Mouse (Mus musculus) ES-E14 (cell line): Measurements from ENCODE around the gene Prr7. TPM values are rescaled to one million over a fixed set of nuclear protein-coding genes. Genes with fewer than 3 reads are reported as not detected.
"Not testable (repeated sequence)": the region's sequence is repeated elsewhere in the genome, so short reads cannot be mapped to it uniquely, and the experiment has no call there.

Experiments
- DNase-seq: peaks from one replicate; pipeline ENCODE4 v3.0.0-alpha.2; 2013; ENCODE audit warnings: low read depth, low spot score
- H3K27ac ChIP-seq: 2 replicates; pipeline ENCODE4 v1.5.1; 2012; ENCODE audit warnings: low read depth, mild to moderate bottlenecking, low read length, moderate library complexity, mixed read lengths; ENCODE audit not compliant: poor library complexity, insufficient read depth, severe bottlenecking
- H3K36me3 ChIP-seq: 2 replicates; pipeline ENCODE4 v1.6.1; 2012; ENCODE audit warnings: mild to moderate bottlenecking, low read length, moderate library complexity, mixed read lengths; ENCODE audit not compliant: control insufficient read depth, poor library complexity, insufficient read depth, severe bottlenecking
- H3K4me1 ChIP-seq, 2 experiments: fragments of 150-350 bp in 1 of 2; sonication (generic) in 1 of 2; 2 replicates each; pipeline ENCODE4 v1.6.1; 2012; ENCODE audit warnings: low read length in 2 of 2, mild to moderate bottlenecking in 1 of 2, mixed read lengths in 1 of 2; ENCODE audit not compliant: control insufficient read depth in 2 of 2, insufficient read depth in 2 of 2, poor library complexity in 1 of 2
- H3K4me3 ChIP-seq, 2 experiments: fragments of 150-350 bp in 1 of 2; sonication (generic) in 1 of 2; 2 replicates each; pipeline ENCODE4 v1.5.1; 2012; ENCODE audit warnings: low read length in 2 of 2, low read depth in 1 of 2, mild to moderate bottlenecking in 1 of 2, mixed read lengths in 1 of 2; ENCODE audit not compliant: insufficient read depth in 1 of 2, poor library complexity in 1 of 2, severe bottlenecking in 1 of 2
- H3K9ac ChIP-seq: 2 replicates; pipeline ENCODE4 v1.6.1; 2012; ENCODE audit warnings: low read depth, mild to moderate bottlenecking, low read length, mixed read lengths; ENCODE audit not compliant: poor library complexity, insufficient read depth, severe bottlenecking
- H3K9me3 ChIP-seq: fragments of 150-350 bp; sonication (generic); 2 replicates; pipeline ENCODE4 v1.6.1; 2012; ENCODE audit warnings: low read depth, mild to moderate bottlenecking, low read length; ENCODE audit not compliant: control insufficient read depth, insufficient read depth
- CHD2 ChIP-seq: IDR thresholded peaks from 2 replicates; pipeline ENCODE4 v1.6.1; 2014; ENCODE audit warnings: mild to moderate bottlenecking, low read depth, low read length, inconsistent platforms
- HCFC1 ChIP-seq: IDR thresholded peaks from 2 replicates; pipeline ENCODE4 v1.6.1; 2012; ENCODE audit warnings: low read length, inconsistent platforms, borderline replicate concordance; ENCODE audit not compliant: insufficient read depth
- MAFK ChIP-seq: IDR thresholded peaks from 2 replicates; pipeline ENCODE4 v1.6.1; 2014; ENCODE audit warnings: mild to moderate bottlenecking, low read depth, low read length, inconsistent platforms; ENCODE audit not compliant: insufficient read depth
- ZC3H11A ChIP-seq: IDR thresholded peaks from 2 replicates; pipeline ENCODE4 v1.6.1; 2012; ENCODE audit warnings: low read depth, mild to moderate bottlenecking, inconsistent platforms, low read length, borderline replicate concordance
- ZNF384 ChIP-seq: IDR thresholded peaks from 2 replicates; pipeline ENCODE4 v1.6.1; 2012; ENCODE audit warnings: low read depth, low read length, inconsistent platforms
- in situ Hi-C, 2 experiments: fragments of 600-800 bp; cut with MboI; formaldehyde crosslinking; loops; one replicate each; pipeline ENCODE4 v1.15.1; 2025; ENCODE audit warnings: low sequenced_read_pairs in 2 of 2, inconsistent platforms in 1 of 2; ENCODE audit not compliant: unreplicated experiment in 2 of 2
- total RNA-seq: library from RNA; depleted of rRNA; stranded (reverse); fragments of 300-350 nt; gene quantifications from 2 replicates; pipeline ENCODE4 v1.2.3, GENCODE M21; 2012

The Prr7 gene
- total RNA-seq, 1 experiment = 2.5 TPM

DNA sequence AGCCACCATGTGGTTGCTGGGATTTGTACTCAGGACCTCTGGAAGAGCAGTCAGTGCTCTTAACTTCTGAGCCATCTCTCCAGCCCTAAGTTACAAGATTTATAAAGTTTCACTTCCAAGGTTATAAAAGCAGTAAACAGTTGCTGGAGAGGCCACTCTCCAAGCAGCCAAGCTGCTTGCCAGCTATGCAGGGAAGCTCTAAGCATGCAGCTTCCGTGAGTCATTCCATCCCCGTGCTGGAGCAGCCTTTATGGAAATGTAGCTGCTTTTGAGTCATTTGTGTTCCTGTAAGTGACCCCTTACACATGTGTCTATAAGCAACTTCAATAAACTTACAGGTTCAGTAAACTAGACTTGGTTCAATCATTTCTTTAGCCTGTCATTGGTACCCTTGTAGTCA lies 33.5 kb upstream of the Prr7 start:
- Histone ChIP-seq H3K36me3 (no peaks in the 10 kb centered on the region), H3K9ac (no peak overlapping the region), H3K4me3 (no peak overlapping the region), H3K27ac (no peak overlapping the region), H3K9me3 (no peaks in the 10 kb centered on the region), H3K4me1 (0 out of 4 replicates have a peak, but pooled peaks cover 0 to 2% of the 10 kb centered on the region in 2 experiments)
- in situ Hi-C loops = no loop called here
- no peak for DNase-seq
- no peak for TF ChIP-seq CHD2
- TF ChIP-seq ZNF384 = no peak
- no peak for TF ChIP-seq HCFC1
- no peak for TF ChIP-seq MAFK
- no peak for TF ChIP-seq ZC3H11A

GRCm38 (mm10) chr13:55431889-55432685 lies 32.0 kb upstream of the Prr7 start:
- H3K4me1 ChIP-seq = 0 out of 4 replicates have a peak, but pooled peaks cover 0 to 2% of the 10 kb centered on the region in 2 experiments
- DNase-seq = no peak
- in situ Hi-C loops = no loop called here
- no peak overlapping the region for H3K9ac ChIP-seq
- H3K4me3 ChIP-seq = no peak overlapping the region
- no peak overlapping the region for H3K27ac ChIP-seq
- TF ChIP-seq CHD2 = no peak
- TF ChIP-seq ZC3H11A = no peak
- no peak for TF ChIP-seq ZNF384
- TF ChIP-seq HCFC1 = no peak
- no peak for TF ChIP-seq MAFK
- H3K9me3 ChIP-seq = no peaks in the 10 kb centered on the region
- no peaks in the 10 kb centered on the region for H3K36me3 ChIP-seq

GRCm38 (mm10) chr13:55437111-55437629 lies 26.9 kb upstream of the Prr7 start:
- H3K27ac ChIP-seq, in situ Hi-C loops, H3K9me3 ChIP-seq, DNase-seq, H3K4me1 ChIP-seq, H3K4me3 ChIP-seq, H3K9ac ChIP-seq, H3K36me3 ChIP-seq: not testable (repeated sequence)

DNA sequence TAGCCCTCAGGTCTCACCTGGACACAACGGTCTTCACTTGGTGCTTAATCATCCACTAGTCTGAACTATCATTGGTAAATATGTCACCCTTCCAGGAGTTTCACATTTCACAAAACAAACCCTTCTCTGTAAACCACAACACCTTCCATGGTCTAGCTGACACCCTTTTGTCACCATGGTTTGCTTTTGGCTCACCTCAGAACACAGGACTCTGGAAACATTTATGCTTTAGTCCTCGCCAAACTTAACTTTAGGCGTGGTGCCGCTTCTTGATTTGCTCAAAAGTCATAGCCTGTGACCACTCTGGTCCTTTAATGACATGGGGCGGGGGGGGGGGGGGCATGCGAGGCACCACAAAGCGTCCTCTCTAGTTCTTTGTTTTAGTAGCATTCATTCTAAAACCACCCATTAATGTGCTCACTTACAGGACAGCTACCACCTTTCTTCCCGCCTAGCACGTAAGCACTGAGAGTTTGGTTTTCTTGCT lies 20.2 kb upstream of the Prr7 start:
- Histone ChIP-seq H3K4me3 (peak overlapping the region; percentile 78 to 90; a peak in 3 of 4 replicates), H3K36me3 (peaks cover 5% of the 10 kb centered on the region; the same call in 1 of the 2 replicates), H3K27ac (peak overlapping the region; percentile 99; the same call in 1 of the 2 replicates), H3K9ac (peak overlapping the region; percentile 81), H3K9me3 (no peaks in the 10 kb centered on the region), H3K4me1 (peaks cover 7 to 27% of the 10 kb centered on the region in 2 experiments)
- TF ChIP-seq MAFK (no peak), ZNF384 (no peak), HCFC1 (no peak), CHD2 (no peak), ZC3H11A (no peak)
- no peak for DNase-seq
- in situ Hi-C loops = no loop called here
